Mouse (Mus musculus) forebrain, embryonic 16.5 days (tissue): ENCODE data around the gene Ino80e. TPM values are rescaled to one million over a fixed set of nuclear protein-coding genes. Genes with fewer than 3 reads are reported as not detected.

Experiments
- ATAC-seq: fragments of 200-750 bp; cut with Nextera tagmentation; 2 replicates; pipeline ENCODE4 v1.8.0; 2017; ENCODE audit warnings: mild to moderate bottlenecking, moderate library complexity
- H3K27ac ChIP-seq: fragments of 300-500 bp; sonication (generic); 2 replicates; pipeline ENCODE4 v1.5.1; 2014; ENCODE audit warnings: low read length, control low read depth
- H3K27me3 ChIP-seq: fragments of 300-500 bp; sonication (generic); replicated peaks from 2 replicates; pipeline ENCODE4 v1.6.1; 2014; ENCODE audit warnings: low read length; ENCODE audit not compliant: control insufficient read depth, insufficient read depth
- H3K36me3 ChIP-seq: fragments of 300-500 bp; sonication (generic); 2 replicates; pipeline ENCODE4 v1.6.1; 2014; ENCODE audit not compliant: control insufficient read depth, insufficient read depth
- H3K4me1 ChIP-seq: fragments of 300-500 bp; sonication (generic); replicated peaks from 2 replicates; pipeline ENCODE4 v1.6.1; 2014; ENCODE audit warnings: low read length; ENCODE audit not compliant: control insufficient read depth, insufficient read depth
- H3K4me2 ChIP-seq: fragments of 300-500 bp; sonication (generic); 2 replicates; pipeline ENCODE4 v1.6.1; 2014; ENCODE audit warnings: mild to moderate bottlenecking, low read length, control low read depth
- H3K4me3 ChIP-seq: fragments of 300-500 bp; sonication (generic); replicated peaks from 2 replicates; pipeline ENCODE4 v1.5.1; 2014; ENCODE audit warnings: mild to moderate bottlenecking, low read length, control low read depth
- H3K9ac ChIP-seq: fragments of 300-500 bp; sonication (generic); replicated peaks from 2 replicates; pipeline ENCODE4 v1.6.1; 2014; ENCODE audit warnings: low read depth, low read length, control low read depth
- H3K9me3 ChIP-seq: fragments of 300-500 bp; sonication (generic); 2 replicates; pipeline ENCODE4 v1.6.1; 2016; ENCODE audit warnings: low read length; ENCODE audit not compliant: control insufficient read depth
- WGBS: fragments of 180-500 bp; shearing (Covaris S2); extraction: QIAGEN DNeasy Blood & Tissue Kit; methylation state at CpG from one replicate; pipeline ENCODE4 v1.1.7; 2014; 5-methylcytosine and 5-hydroxymethylcytosine counted together
- polyA plus RNA-seq: library from polyadenylated mRNA; unstranded; fragments of >200 nt; fragmentation: Nextera tagmentation; extraction: Ambion mirVana; gene quantifications from 2 replicates; pipeline ENCODE4 v1.2.1, GENCODE M21; 2015

Gene Ino80e
- polyA plus RNA-seq, 1 experiment from 2014 or later: 97.9 TPM

- Histone ChIP-seq H3K27ac (no peak overlapping the region), H3K9me3 (no peaks in the 10 kb centered on the region), H3K4me3 (peak overlapping the region; percentile 60), H3K4me2 (peak overlapping the region; percentile 100), H3K27me3 (peaks cover 4% of the 10 kb centered on the region; the same call in 1 of the 2 replicates), H3K4me1 (peaks cover 19% of the 10 kb centered on the region), H3K9ac (peak overlapping the region; percentile 69), H3K36me3 (0 out of 2 replicates have a peak, but pooled peaks cover 3% of the 10 kb centered on the region)
- 1% methylated on average over 67 of the region's 74 CpGs for WGBS
- peak; percentile 60 for ATAC-seq
Measured at GRCm38 (mm10) chr7:126847421-126848398, 14.5 kb downstream of the Ino80e start.

GRCm38 (mm10) chr7:126847116-126847420, 15.1 kb downstream of the Ino80e start, which contains the start of gene Doc2a:
Gene Doc2a, plus strand, starts transcription at chr7:126847416.
- Histone ChIP-seq H3K9me3 (no peaks in the 10 kb centered on the region), H3K27me3 (peaks cover 4% of the 10 kb centered on the region; the same call in 1 of the 2 replicates), H3K36me3 (no peaks in the 10 kb centered on the region), H3K27ac (no peak within 1 kb of the TSS), H3K4me2 (peak within 1 kb of the TSS; percentile 100), H3K4me3 (peak within 1 kb of the TSS; percentile 60), H3K4me1 (peaks cover 19% of the 10 kb centered on the region), H3K9ac (peak within 1 kb of the TSS; percentile 69)
- WGBS: 27% methylated on average over 4 of the region's 4 CpGs
- no peak for ATAC-seq

- 12% methylated on average over 2 of the region's 2 CpGs for WGBS
- Histone ChIP-seq H3K4me2 (no peak overlapping the region), H3K27ac (no peak overlapping the region), H3K9me3 (no peaks in the 10 kb centered on the region), H3K36me3 (no peaks in the 10 kb centered on the region), H3K4me1 (peaks cover 19% of the 10 kb centered on the region), H3K4me3 (no peak overlapping the region), H3K27me3 (peaks cover 4% of the 10 kb centered on the region; the same call in 1 of the 2 replicates), H3K9ac (no peak overlapping the region)
- ATAC-seq: no peak
Measured at GRCm38 (mm10) chr7:126845516-126845915, 16.7 kb downstream of the Ino80e start.

- Histone ChIP-seq H3K36me3 (no peaks in the 10 kb centered on the region), H3K27ac (no peak overlapping the region)
- 80% methylated on average over 9 of the region's 9 CpGs for WGBS
Measured at GRCm38 (mm10) chr7:126843276-126843675, 18.9 kb downstream of the Ino80e start.

GRCm38 (mm10) chr7:126833294-126833693, 28.9 kb downstream of the Ino80e start:
- Histone ChIP-seq H3K9ac (no peak overlapping the region), H3K9me3 (no peaks in the 10 kb centered on the region), H3K27me3 (no peaks in the 10 kb centered on the region), H3K4me3 (no peak overlapping the region), H3K4me2 (no peak overlapping the region), H3K36me3 (no peaks in the 10 kb centered on the region), H3K4me1 (peaks cover 6% of the 10 kb centered on the region), H3K27ac (no peak overlapping the region)
- 100% methylated on average over 1 of the region's 1 CpGs for WGBS
- no peak for ATAC-seq

More at GRCm38 (mm10) chr7:126843276-126843675, 18.9 kb downstream of the Ino80e start:
- H3K9me3 ChIP-seq: no peaks in the 10 kb centered on the region
- no peak for ATAC-seq
- H3K27me3 ChIP-seq: 0 out of 2 replicates have a peak, but pooled peaks cover under 1% of the 10 kb centered on the region
- H3K9ac ChIP-seq: no peak overlapping the region
- no peak overlapping the region for H3K4me2 ChIP-seq
- no peak overlapping the region for H3K4me3 ChIP-seq
- peaks cover 8% of the 10 kb centered on the region for H3K4me1 ChIP-seq

- Histone ChIP-seq H3K27ac (no peak overlapping the region), H3K9me3 (no peaks in the 10 kb centered on the region), H3K27me3 (no peaks in the 10 kb centered on the region), H3K4me2 (peak overlapping the region; percentile 65), H3K9ac (0 out of 2 replicates have a peak overlapping the region, but pooled peaks have one; percentile 34), H3K4me3 (peak overlapping the region; percentile 35), H3K4me1 (peaks cover 6% of the 10 kb centered on the region), H3K36me3 (no peaks in the 10 kb centered on the region)
- WGBS: under 1% methylated on average over 21 of the region's 21 CpGs
- peak; percentile 92 for ATAC-seq
Measured at GRCm38 (mm10) chr7:126832036-126832598, 30.1 kb downstream of the Ino80e start.

GRCm38 (mm10) chr7:126831539-126831938, 30.6 kb downstream of the Ino80e start, which contains the start of gene 4930451I11Rik:
Gene 4930451I11Rik, minus strand, starts transcription at chr7:126831639.
- peaks cover 6% of the 10 kb centered on the region for H3K4me1 ChIP-seq
- WGBS: 58% methylated on average over 5 of the region's 5 CpGs
- H3K27ac ChIP-seq: no peak within 1 kb of the TSS
- H3K27me3 ChIP-seq: no peaks in the 10 kb centered on the region
- H3K9ac ChIP-seq: 0 out of 2 replicates have a peak within 1 kb of the TSS, but pooled peaks have one; percentile 34
- no peaks in the 10 kb centered on the region for H3K9me3 ChIP-seq
- H3K4me3 ChIP-seq: peak within 1 kb of the TSS; percentile 35
- H3K36me3 ChIP-seq: no peaks in the 10 kb centered on the region
- H3K4me2 ChIP-seq: peak within 1 kb of the TSS; percentile 65
- peak; percentile 43; the same call in 1 of the 2 replicates for ATAC-seq

- Histone ChIP-seq H3K27ac (no peak overlapping the region), H3K9ac (no peak overlapping the region), H3K36me3 (no peaks in the 10 kb centered on the region), H3K4me1 (peaks cover 28% of the 10 kb centered on the region), H3K4me3 (no peak overlapping the region), H3K27me3 (no peaks in the 10 kb centered on the region), H3K4me2 (no peak overlapping the region), H3K9me3 (no peaks in the 10 kb centered on the region)
- ATAC-seq: no peak
- 80% methylated on average over 5 of the region's 5 CpGs for WGBS
Measured at GRCm38 (mm10) chr7:126825952-126826351, 36.2 kb downstream of the Ino80e start.

- Histone ChIP-seq H3K36me3 (no peaks in the 10 kb centered on the region), H3K4me3 (no peak overlapping the region), H3K27ac (no peak overlapping the region), H3K9ac (no peak overlapping the region), H3K27me3 (no peaks in the 10 kb centered on the region), H3K9me3 (no peaks in the 10 kb centered on the region), H3K4me2 (no peak overlapping the region), H3K4me1 (peaks cover 28% of the 10 kb centered on the region)
- WGBS: 29% methylated on average over 8 of the region's 8 CpGs
- ATAC-seq: no peak
Measured at GRCm38 (mm10) chr7:126825403-126825802, 36.8 kb downstream of the Ino80e start.
